Mouse (Mus musculus): ENCODE results near the gene 1700086D15Rik.

DNA sequence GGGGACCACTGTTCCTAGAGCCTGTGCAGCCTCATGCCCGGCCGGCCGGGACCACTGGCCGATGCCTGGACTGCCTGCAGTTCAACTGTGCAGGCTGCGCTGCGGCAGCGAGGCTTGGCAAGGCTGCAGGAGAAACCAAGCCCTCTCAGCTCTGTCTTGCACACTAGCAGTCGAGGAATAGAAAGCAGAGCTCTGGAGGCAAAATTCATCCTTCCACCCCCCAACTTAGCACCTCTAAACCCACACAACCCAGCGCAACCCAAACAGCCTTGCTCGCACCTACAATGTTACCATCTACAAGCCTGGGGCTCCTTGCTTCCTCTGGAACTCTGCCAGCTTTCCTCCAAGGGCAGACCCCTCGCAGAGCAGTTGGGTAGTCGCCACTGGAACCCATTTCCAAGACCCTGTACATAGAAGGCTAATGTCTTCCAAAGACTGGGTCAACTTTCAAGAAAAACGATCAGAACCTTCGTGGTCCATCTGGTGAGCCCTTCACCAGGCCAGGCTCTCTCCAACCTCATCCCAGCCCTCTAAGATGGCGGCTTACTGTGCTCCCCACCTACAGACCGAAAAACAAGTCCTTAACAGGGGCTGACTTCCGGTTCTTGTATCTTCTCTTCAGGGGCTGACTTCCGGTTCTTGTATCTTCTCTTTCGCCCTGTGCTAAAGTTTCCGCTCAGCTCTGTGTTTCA, 1.6 kb downstream of the 1700086D15Rik start:
- TF ChIP-seq CTCF (IDR thresholded peaks at IDR 0.05; ENCODE audit: low read depth) (no peak), EP300 (optimal IDR thresholded peaks at IDR 0.05) (no peak)
